Mouse (Mus musculus) gastrocnemius, postnatal 4 days (tissue): ENCODE measurements around the gene Lysmd1. TPM values are rescaled to one million over a fixed set of nuclear protein-coding genes. Genes with fewer than 3 reads are reported as not detected.

Experiments used
- DNase-seq, 2 experiments: peaks; one replicate each; pipeline ENCODE4 v3.0.0; 2021 to 2022; ENCODE audit warnings: low spot score in 2 of 2, mixed read lengths in 2 of 2
- microRNA-seq: library from miRNA; unstranded; fragments of <30 nt; microRNA quantifications from one replicate; pipeline ENCODE4 v1.2.0, GENCODE M21; 2021
- total RNA-seq, 2 experiments: library from RNA; stranded (reverse); gene quantifications; 2 replicates each; pipeline ENCODE4 v1.2.3; 2021

The Lysmd1 gene
- total RNA-seq, 2 experiments from 2014 or later = 6.8 to 7.0 TPM

GRCm38 (mm10) chr3:95171105-95171504 lies 37.2 kb downstream of the Lysmd1 start:
- peak in 1 of 2 experiments; percentile 14 for DNase-seq

GRCm38 (mm10) chr3:95172526-95173255 lies 38.8 kb downstream of the Lysmd1 start:
- DNase-seq = peak; percentile 28 to 38

- DNase-seq = peak; percentile 32 to 50
Observed at GRCm38 (mm10) chr3:95173256-95173949, 39.5 kb downstream of the Lysmd1 start.

DNA sequence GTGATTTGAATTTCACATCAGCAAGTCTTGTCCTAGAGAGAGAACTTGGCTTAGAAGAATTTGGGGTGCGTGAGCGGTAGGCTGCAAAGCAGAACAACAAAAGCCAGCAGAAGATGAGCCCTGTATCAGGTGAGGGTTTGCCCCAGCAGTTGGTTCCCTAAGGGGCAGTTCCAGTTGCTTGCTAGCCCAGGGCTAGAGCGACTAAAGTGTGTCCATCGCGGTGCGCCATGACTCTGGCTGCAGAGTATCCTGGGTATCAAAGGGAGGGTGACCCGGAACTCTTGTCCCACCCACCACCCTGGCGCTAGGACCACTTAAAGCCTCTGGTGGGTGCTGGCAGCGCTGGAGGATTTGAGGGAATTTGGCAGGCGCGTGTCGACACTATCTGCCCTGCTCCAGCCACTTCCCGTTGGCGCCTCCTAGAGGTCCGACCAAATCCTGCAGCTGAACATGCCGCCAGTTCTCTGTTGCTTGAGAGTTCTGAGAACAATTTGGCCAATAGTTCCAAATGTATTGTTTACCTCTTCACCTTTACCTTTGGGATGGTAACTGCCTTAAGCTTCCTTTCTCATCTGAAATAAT lies 40.2 kb downstream of the Lysmd1 start:
- DNase-seq = peak; percentile 72 to 85

DNA sequence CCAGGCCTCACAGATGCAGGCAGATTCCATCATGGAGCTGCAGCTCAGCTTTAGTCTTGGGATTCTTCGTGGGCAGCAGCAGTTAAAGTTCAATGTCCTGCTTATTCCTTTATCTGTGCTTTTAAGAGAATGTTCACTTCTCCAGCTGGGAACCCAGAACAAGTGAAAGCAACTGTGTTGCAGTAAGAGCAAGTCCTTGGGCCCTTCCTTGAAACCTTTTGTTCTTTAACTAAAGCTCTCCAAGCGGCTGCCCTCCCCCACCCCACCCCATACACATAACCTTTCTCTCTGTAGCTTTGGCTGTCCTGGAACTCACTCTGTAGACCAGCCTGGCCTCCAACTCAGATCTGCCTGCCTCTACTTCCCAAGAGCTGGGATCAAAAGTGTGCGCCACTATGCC lies 42.6 kb downstream of the Lysmd1 start:
- no peak for DNase-seq

DNA sequence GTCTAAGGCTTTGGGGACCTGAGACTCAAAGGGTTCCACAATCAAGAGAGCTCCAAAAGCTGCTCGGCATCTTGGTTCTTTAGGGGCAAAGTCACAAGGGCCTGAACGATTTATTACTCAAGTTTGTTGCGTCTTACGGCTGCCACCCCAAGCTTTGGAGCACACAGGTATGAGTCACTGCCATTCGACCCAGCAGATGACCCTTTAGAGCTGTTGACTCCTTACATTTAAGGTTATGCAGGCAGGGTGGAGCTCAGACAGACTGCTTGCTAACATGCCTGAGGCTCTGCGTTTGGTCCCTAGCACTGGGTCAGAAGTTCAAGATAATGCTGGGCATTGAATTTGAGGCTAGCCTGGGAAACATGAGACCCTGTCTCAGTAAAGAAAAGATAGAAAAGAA lies 43.7 kb downstream of the Lysmd1 start:
- DNase-seq = no peak

- DNase-seq = no peak
Observed at GRCm38 (mm10) chr3:95178948-95179347, 45.1 kb downstream of the Lysmd1 start.

DNA sequence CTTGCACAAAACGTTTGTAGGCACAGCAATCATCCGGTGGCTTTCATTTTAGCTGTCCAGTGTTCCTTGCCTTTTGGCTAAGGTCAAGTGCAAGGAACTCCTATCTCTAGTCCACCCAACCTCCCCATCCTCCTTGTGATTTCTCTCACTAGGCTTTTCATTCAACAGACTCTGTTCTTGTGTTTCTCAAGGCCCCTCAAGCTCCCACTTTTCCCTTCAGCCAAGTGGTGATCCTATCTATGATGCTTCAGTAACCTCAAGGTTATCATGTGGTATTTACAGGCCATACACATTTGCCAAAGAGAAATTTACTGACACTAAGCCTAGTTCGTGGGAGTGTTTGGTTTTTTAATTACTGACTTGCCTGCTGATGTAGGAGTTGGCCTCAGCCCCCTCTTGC lies 46.0 kb downstream of the Lysmd1 start:
- no peak for DNase-seq

- DNase-seq = no peak
Observed at GRCm38 (mm10) chr3:95181841-95182240, 48.0 kb downstream of the Lysmd1 start.

DNA sequence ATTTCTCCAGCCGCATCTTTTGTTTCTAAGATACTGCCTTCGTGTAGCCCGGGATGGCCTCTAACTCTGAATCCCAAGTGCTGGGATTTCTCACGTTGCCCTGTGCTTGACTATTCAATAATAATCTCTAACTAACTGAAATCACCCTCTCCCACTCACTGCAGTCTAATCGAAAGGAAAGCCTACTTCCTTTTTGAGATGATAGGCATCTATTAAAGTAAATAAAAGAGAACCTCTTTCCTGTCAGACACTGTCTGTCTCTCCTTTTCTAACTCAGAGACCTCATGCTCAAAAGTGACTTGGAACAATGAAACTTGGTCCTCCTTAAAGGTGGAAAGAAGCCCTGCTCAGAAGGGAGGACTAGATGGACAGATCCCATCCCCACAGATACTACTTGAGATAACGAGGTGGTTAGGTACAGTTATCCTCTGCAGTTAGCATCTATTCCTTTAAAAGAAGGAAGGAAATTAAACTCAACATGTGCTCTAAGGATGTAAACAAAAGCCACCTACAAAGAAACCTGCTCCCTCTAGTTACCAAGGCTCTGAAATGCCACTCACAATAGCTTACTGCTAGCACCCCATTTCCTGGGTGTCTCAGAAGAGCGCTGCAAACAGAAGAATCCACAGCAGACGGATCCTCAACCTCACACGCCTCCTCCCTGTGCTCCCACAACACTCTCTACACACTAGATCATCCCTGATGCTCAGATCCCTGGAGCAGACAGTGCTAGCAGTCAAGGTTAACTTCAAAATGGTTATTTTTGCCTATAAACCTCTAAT lies 51.1 kb downstream of the Lysmd1 start:
- DNase-seq = no peak

GRCm38 (mm10) chr3:95186100-95186499 lies 52.2 kb downstream of the Lysmd1 start:
- no peak for DNase-seq

- no peak for DNase-seq
Observed at GRCm38 (mm10) chr3:95186888-95187287, 53.0 kb downstream of the Lysmd1 start.

Small RNAs within 50 kb of the gene (microRNA-seq; reads per million reads assigned to microRNA genes)
- not detected for gene Mir8099-1

Other genes with a start within 250 kb of the Lysmd1 start
- gene Psmb4, start 247.1 kb upstream of the Lysmd1 start, total RNA-seq = 100 to 1,000 TPM; 330 to 360 TPM
- 10 to 100 TPM; 14.8 to 15.4 TPM for gene Selenbp1, start 201.0 kb upstream of the Lysmd1 start, total RNA-seq
- 10 to 100 TPM; 14.7 to 16.8 TPM for gene Rfx5, start 180.0 kb upstream of the Lysmd1 start, total RNA-seq
- gene Pi4kb, start 159.4 kb upstream of the Lysmd1 start, total RNA-seq = 10 to 100 TPM; 47.5 to 49.3 TPM
- 10 to 100 TPM; 29.6 to 34.7 TPM for gene Zfp687, start 118.6 kb upstream of the Lysmd1 start, total RNA-seq
- 100 to 1,000 TPM; 175 to 200 TPM for gene Psmd4, start 91.5 kb upstream of the Lysmd1 start, total RNA-seq
- 10 to 100 TPM; 22.7 to 26.2 TPM for gene Pip5k1a, start 27.2 kb upstream of the Lysmd1 start, total RNA-seq
- 10 to 100 TPM; 62.3 to 71.2 TPM for gene Vps72, start 23.1 kb upstream of the Lysmd1 start, total RNA-seq
- gene Tmod4, start 9.6 kb upstream of the Lysmd1 start, total RNA-seq = 100 to 1,000 TPM; 250 to 275 TPM
- gene Scnm1, start 77 bp upstream of the Lysmd1 start, total RNA-seq = 10 to 100 TPM; 48.8 to 51.2 TPM
- 1 to 10 TPM; 2.8 to 3.7 TPM for gene Tnfaip8l2, start 8.3 kb downstream of the Lysmd1 start, total RNA-seq
- gene Sema6c, start 26.4 kb downstream of the Lysmd1 start, total RNA-seq = 100 to 1,000 TPM; 112 to 123 TPM
- gene Gabpb2, start 83.8 kb downstream of the Lysmd1 start, total RNA-seq = 10 to 100 TPM; 18.0 to 18.8 TPM
- gene Cdc42se1, start 94.6 kb downstream of the Lysmd1 start, total RNA-seq = 10 to 100 TPM; 48.1 to 49.2 TPM
- gene Mllt11, start 98.1 kb downstream of the Lysmd1 start, total RNA-seq = 10 to 100 TPM; 30.9 to 34.4 TPM
- gene Gm128, start 107.5 kb downstream of the Lysmd1 start, total RNA-seq = under 1 TPM in 1 of 2 experiments, not detected in 1; 0.18 TPM
- under 1 TPM; 0.16 to 0.29 TPM for gene Bnipl, start 117.1 kb downstream of the Lysmd1 start, total RNA-seq
- 10 to 100 TPM; 22.8 to 26.8 TPM for gene Mindy1, start 147.3 kb downstream of the Lysmd1 start, total RNA-seq
- gene Prune1, start 148.0 kb downstream of the Lysmd1 start, total RNA-seq = 10 to 100 TPM; 68.7 to 78.2 TPM
- 1 to 10 TPM in 1 of 2 experiments, under 1 TPM in 1; 0.57 to 1.1 TPM for gene Anxa9, start 173.1 kb downstream of the Lysmd1 start, total RNA-seq
- 10 to 100 TPM; 56.0 to 61.5 TPM for gene Cers2, start 180.7 kb downstream of the Lysmd1 start, total RNA-seq
- 10 to 100 TPM; 22.5 to 24.5 TPM for gene Setdb1, start 223.1 kb downstream of the Lysmd1 start, total RNA-seq